Mouse (Mus musculus) thymus, adult 2 months (tissue): ENCODE results near the gene 1700012B07Rik. TPM values are rescaled to one million over a fixed set of nuclear protein-coding genes. Genes with fewer than 3 reads are reported as not detected.
A peak's percentile ranks its signal among the peaks of the same experiment; 100 is the strongest.

Experiments used
- DNase-seq: peaks from one replicate; pipeline ENCODE4 v3.0.0; 2021
- H3K27ac ChIP-seq: fragments of 200-500 bp; 2 replicates; pipeline ENCODE4 v1.5.1; 2012; ENCODE audit warnings: low read length, control low read depth; ENCODE audit not compliant: control insufficient read depth, insufficient read depth
- H3K27me3 ChIP-seq: fragments of 200-500 bp; 2 replicates; pipeline ENCODE4 v1.6.1; 2012; ENCODE audit warnings: mild to moderate bottlenecking, low read length, moderate library complexity, mixed read lengths; ENCODE audit not compliant: control insufficient read depth, insufficient read depth
- H3K36me3 ChIP-seq: fragments of 200-500 bp; 2 replicates; pipeline ENCODE4 v1.6.1; 2012; ENCODE audit warnings: mild to moderate bottlenecking, low read length, moderate library complexity; ENCODE audit not compliant: control insufficient read depth, insufficient read depth
- H3K4me1 ChIP-seq: fragments of 200-500 bp; replicated peaks from 2 replicates; pipeline ENCODE4 v1.6.1; 2012; ENCODE audit warnings: low read length; ENCODE audit not compliant: control insufficient read depth, insufficient read depth
- H3K4me3 ChIP-seq: fragments of 200-500 bp; 2 replicates; pipeline ENCODE4 v1.5.1; 2012; ENCODE audit warnings: mild to moderate bottlenecking, low read length, control low read depth, moderate library complexity; ENCODE audit not compliant: control insufficient read depth, insufficient read depth
- CTCF ChIP-seq: fragments of 200-500 bp; IDR thresholded peaks from 2 replicates; pipeline ENCODE4 v1.5.1; 2012; ENCODE audit warnings: mild to moderate bottlenecking, control low read depth, low read length, moderate library complexity, borderline replicate concordance; ENCODE audit not compliant: control insufficient read depth, poor library complexity, insufficient read depth; ENCODE audit errors: extremely low read depth
- POLR2A ChIP-seq: fragments of 200-500 bp; IDR thresholded peaks from 2 replicates; pipeline ENCODE4 v1.6.1; 2012; ENCODE audit warnings: mild to moderate bottlenecking, low read length, control low read depth, moderate library complexity; ENCODE audit not compliant: control insufficient read depth, poor library complexity, insufficient read depth; ENCODE audit errors: extremely low read depth
- WGBS: fragments of 180-500 bp; shearing (Covaris S2); methylation state at CpG from one replicate; pipeline ENCODE4 v1.1.7; 2018; 5-methylcytosine and 5-hydroxymethylcytosine counted together
- polyA plus RNA-seq: library from polyadenylated mRNA; depleted of rRNA; stranded (reverse); fragments of >200 nt; gene quantifications from 2 replicates; pipeline ENCODE4 v1.2.3, GENCODE M21; 2012

1700012B07Rik gene
- polyA plus RNA-seq, 1 experiment, result 0.11 TPM

GRCm38 (mm10) chr11:109863951-109864350 lies 36.1 kb upstream of the 1700012B07Rik start:
- Histone ChIP-seq H3K27ac (no peak overlapping the region), H3K36me3 (no peaks in the 10 kb centered on the region), H3K27me3 (no peaks in the 10 kb centered on the region), H3K4me1 (peaks cover 6% of the 10 kb centered on the region), H3K4me3 (no peak overlapping the region)
- 88% methylated on average over 7 of the region's 7 CpGs for WGBS
- TF ChIP-seq POLR2A (no peak), CTCF (no peak)
- no peak for DNase-seq

- Histone ChIP-seq H3K27me3 (no peaks in the 10 kb centered on the region), H3K27ac (no peak overlapping the region), H3K36me3 (no peaks in the 10 kb centered on the region), H3K4me1 (peaks cover 6% of the 10 kb centered on the region), H3K4me3 (no peak overlapping the region)
- DNase-seq, result peak; percentile 54
- WGBS, result 77% methylated on average over 9 of the region's 9 CpGs
- no peak for TF ChIP-seq CTCF
- no peak for TF ChIP-seq POLR2A
These were observed 35.4 kb upstream of the 1700012B07Rik start for GRCm38 (mm10) chr11:109863194-109863746.

GRCm38 (mm10) chr11:109860508-109860907 lies 32.7 kb upstream of the 1700012B07Rik start:
- peak overlapping the region; percentile 39 for H3K4me3 ChIP-seq
- no peaks in the 10 kb centered on the region for H3K27me3 ChIP-seq
- TF ChIP-seq CTCF (peak; percentile 84; the same call in 1 of the 2 replicates), POLR2A (no peak)
- H3K4me1 ChIP-seq, result peaks cover 6% of the 10 kb centered on the region
- H3K36me3 ChIP-seq, result no peaks in the 10 kb centered on the region
- peak; percentile 84 for DNase-seq
- WGBS, result 0% methylated on average over 10 of the region's 10 CpGs
- H3K27ac ChIP-seq, result peak overlapping the region; percentile 91

- TF ChIP-seq POLR2A, result no peak
- TF ChIP-seq CTCF, result no peak
- H3K4me3 ChIP-seq, result peak overlapping the region; percentile 39
- peaks cover 6% of the 10 kb centered on the region for H3K4me1 ChIP-seq
- peak; percentile 70 for DNase-seq
- no peaks in the 10 kb centered on the region for H3K36me3 ChIP-seq
- peak overlapping the region; percentile 91 for H3K27ac ChIP-seq
- H3K27me3 ChIP-seq, result no peaks in the 10 kb centered on the region
- 1% methylated on average over 14 of the region's 14 CpGs for WGBS
These were observed 32.2 kb upstream of the 1700012B07Rik start for GRCm38 (mm10) chr11:109859939-109860469.

GRCm38 (mm10) chr11:109859441-109859840 lies 31.6 kb upstream of the 1700012B07Rik start:
- peak overlapping the region; percentile 91 for H3K27ac ChIP-seq
- no peaks in the 10 kb centered on the region for H3K36me3 ChIP-seq
- H3K4me3 ChIP-seq, result no peak overlapping the region
- DNase-seq, result no peak
- H3K4me1 ChIP-seq, result peaks cover 6% of the 10 kb centered on the region
- no peaks in the 10 kb centered on the region for H3K27me3 ChIP-seq
- 83% methylated on average over 4 of the region's 4 CpGs for WGBS
- TF ChIP-seq CTCF (no peak), POLR2A (no peak)

- Histone ChIP-seq H3K27ac (no peak overlapping the region), H3K27me3 (no peaks in the 10 kb centered on the region), H3K36me3 (no peaks in the 10 kb centered on the region), H3K4me3 (no peak overlapping the region), H3K4me1 (peaks cover 13% of the 10 kb centered on the region)
- 94% methylated on average over 10 of the region's 10 CpGs for WGBS
- TF ChIP-seq POLR2A (no peak), CTCF (no peak)
- DNase-seq, result no peak
These were observed 29.2 kb upstream of the 1700012B07Rik start for GRCm38 (mm10) chr11:109857086-109857485.
